Mouse (Mus musculus) limb, embryonic 13.5 days (tissue): ENCODE results near the gene Btbd7. TPM values are rescaled to one million over a fixed set of nuclear protein-coding genes. Genes with fewer than 3 reads are reported as not detected.

Experiments used
- ATAC-seq: fragments of 200-750 bp; cut with Nextera tagmentation; 2 replicates; pipeline ENCODE4 v1.8.0; 2017; ENCODE audit warnings: low read depth, moderate number of reproducible peaks, moderate TSS enrichment; ENCODE audit not compliant: low FRiP score
- H3K27ac ChIP-seq: fragments of 300-500 bp; sonication (generic); 2 replicates; pipeline ENCODE4 v1.5.1; 2015; ENCODE audit warnings: inconsistent platforms, mild to moderate bottlenecking, moderate library complexity
- H3K27me3 ChIP-seq: fragments of 300-500 bp; sonication (generic); 2 replicates; pipeline ENCODE4 v1.6.1; 2015; ENCODE audit warnings: mild to moderate bottlenecking, inconsistent platforms
- H3K36me3 ChIP-seq: fragments of 300-500 bp; sonication (generic); 2 replicates; pipeline ENCODE4 v1.6.1; 2015; ENCODE audit warnings: inconsistent platforms, mild to moderate bottlenecking, moderate library complexity
- H3K4me1 ChIP-seq: fragments of 300-500 bp; sonication (generic); 2 replicates; pipeline ENCODE4 v1.6.1; 2015; ENCODE audit warnings: inconsistent platforms
- H3K4me2 ChIP-seq: fragments of 300-500 bp; sonication (generic); replicated peaks from 2 replicates; pipeline ENCODE4 v1.6.1; 2015; ENCODE audit warnings: inconsistent platforms, mild to moderate bottlenecking, moderate library complexity
- H3K4me3 ChIP-seq: fragments of 300-500 bp; sonication (generic); 2 replicates; pipeline ENCODE4 v1.5.1; 2015; ENCODE audit warnings: moderate library complexity, mild to moderate bottlenecking, inconsistent platforms
- H3K9ac ChIP-seq: fragments of 300-500 bp; sonication (generic); 2 replicates; pipeline ENCODE4 v1.6.1; 2015; ENCODE audit warnings: mild to moderate bottlenecking, inconsistent platforms
- H3K9me3 ChIP-seq: fragments of 300-500 bp; sonication (generic); 2 replicates; pipeline ENCODE4 v1.6.1; 2016; ENCODE audit warnings: inconsistent platforms
- WGBS: fragments of 180-500 bp; shearing (Covaris S2); methylation state at CpG from one replicate; pipeline ENCODE4 v1.1.7; 2015; 5-methylcytosine and 5-hydroxymethylcytosine counted together
- polyA plus RNA-seq: library from polyadenylated mRNA; unstranded; fragments of >200 nt; fragmentation: Nextera tagmentation; extraction: Ambion mirVana; gene quantifications from 2 replicates; pipeline ENCODE4 v1.2.1, GENCODE M21; 2015

The Btbd7 gene
- 20.9 and 21.9 TPM in 2 replicates for polyA plus RNA-seq

GRCm38 (mm10) chr12:102878031-102878823 lies at the start of gene Btbd7:
Gene Btbd7 (minus strand): TSS chr12:102878471.
- peak within 1 kb of the TSS; percentile 94 for H3K9ac ChIP-seq
- peak within 1 kb of the TSS; percentile 82 for H3K4me2 ChIP-seq
- no peaks in the 10 kb centered on the region for H3K36me3 ChIP-seq
- no peaks in the 10 kb centered on the region for H3K27me3 ChIP-seq
- H3K27ac ChIP-seq, result peak within 1 kb of the TSS; percentile 97
- H3K4me3 ChIP-seq, result peak within 1 kb of the TSS; percentile 93
- no peaks in the 10 kb centered on the region for H3K9me3 ChIP-seq
- under 1% methylated on average over 63 of the region's 95 CpGs for WGBS
- ATAC-seq, result peak; percentile 95
- H3K4me1 ChIP-seq, result peaks cover 22% of the 10 kb centered on the region

- Histone ChIP-seq H3K4me1 (peaks cover 7% of the 10 kb centered on the region; the same call in 1 of the 2 replicates), H3K27me3 (peaks cover 17% of the 10 kb centered on the region), H3K27ac (no peak overlapping the region), H3K4me2 (no peak overlapping the region), H3K9me3 (no peaks in the 10 kb centered on the region), H3K9ac (no peak overlapping the region), H3K4me3 (no peak overlapping the region), H3K36me3 (no peaks in the 10 kb centered on the region)
- WGBS, result 16% methylated on average over 2 of the region's 2 CpGs
- ATAC-seq, result no peak
Measured at GRCm38 (mm10) chr12:102916073-102916472, 37.8 kb upstream of the Btbd7 start.

GRCm38 (mm10) chr12:102908191-102908590 lies 29.9 kb upstream of the Btbd7 start:
- no peaks in the 10 kb centered on the region for H3K36me3 ChIP-seq
- H3K4me2 ChIP-seq, result no peak overlapping the region
- H3K9me3 ChIP-seq, result no peaks in the 10 kb centered on the region
- H3K4me1 ChIP-seq, result no peaks in the 10 kb centered on the region
- H3K27ac ChIP-seq, result no peak overlapping the region
- H3K4me3 ChIP-seq, result no peak overlapping the region
- 34% methylated on average over 3 of the region's 3 CpGs for WGBS
- H3K27me3 ChIP-seq, result peaks cover 10% of the 10 kb centered on the region
- ATAC-seq, result no peak
- no peak overlapping the region for H3K9ac ChIP-seq

- no peak within 1 kb of the TSS for H3K4me2 ChIP-seq
- H3K27me3 ChIP-seq, result no peaks in the 10 kb centered on the region
- 90% methylated on average over 17 of the region's 17 CpGs for WGBS
- no peak within 1 kb of the TSS for H3K4me3 ChIP-seq
- H3K27ac ChIP-seq, result no peak within 1 kb of the TSS
- no peak for ATAC-seq
- peaks cover 2% of the 10 kb centered on the region; the same call in 1 of the 2 replicates for H3K9me3 ChIP-seq
- no peaks in the 10 kb centered on the region for H3K36me3 ChIP-seq
- H3K9ac ChIP-seq, result no peak within 1 kb of the TSS
- H3K4me1 ChIP-seq, result no peaks in the 10 kb centered on the region
Measured at GRCm38 (mm10) chr12:102899091-102899490, 20.8 kb upstream of the Btbd7 start, which contains the start of gene Cox8c. Gene Cox8c (plus strand): TSS chr12:102899316.

- Histone ChIP-seq H3K27ac (no peak overlapping the region), H3K4me3 (no peak overlapping the region), H3K4me1 (no peaks in the 10 kb centered on the region), H3K36me3 (no peaks in the 10 kb centered on the region), H3K9ac (no peak overlapping the region), H3K27me3 (peaks cover 10% of the 10 kb centered on the region; the same call in 1 of the 2 replicates), H3K9me3 (no peaks in the 10 kb centered on the region), H3K4me2 (no peak overlapping the region)
- 79% methylated on average over 5 of the region's 5 CpGs for WGBS
- no peak for ATAC-seq
Measured at GRCm38 (mm10) chr12:102888568-102888967, 10.3 kb upstream of the Btbd7 start.

- no peaks in the 10 kb centered on the region for H3K9me3 ChIP-seq
- 69% methylated on average over 10 of the region's 10 CpGs for WGBS
- H3K27ac ChIP-seq, result no peak overlapping the region
- H3K4me2 ChIP-seq, result no peak overlapping the region
- no peaks in the 10 kb centered on the region for H3K36me3 ChIP-seq
- H3K4me3 ChIP-seq, result no peak overlapping the region
- H3K9ac ChIP-seq, result no peak overlapping the region
- ATAC-seq, result no peak
- H3K4me1 ChIP-seq, result no peaks in the 10 kb centered on the region
- peaks cover 10% of the 10 kb centered on the region; the same call in 1 of the 2 replicates for H3K27me3 ChIP-seq
Measured at GRCm38 (mm10) chr12:102887366-102887765, 9.1 kb upstream of the Btbd7 start.

- H3K27ac ChIP-seq, result no peak overlapping the region
- H3K9me3 ChIP-seq, result no peaks in the 10 kb centered on the region
- no peaks in the 10 kb centered on the region for H3K36me3 ChIP-seq
- H3K9ac ChIP-seq, result no peak overlapping the region
- H3K4me3 ChIP-seq, result no peak overlapping the region
- no peaks in the 10 kb centered on the region for H3K4me1 ChIP-seq
- ATAC-seq, result no peak
- 25% methylated on average over 5 of the region's 5 CpGs for WGBS
- H3K4me2 ChIP-seq, result no peak overlapping the region
- peaks cover 10% of the 10 kb centered on the region; the same call in 1 of the 2 replicates for H3K27me3 ChIP-seq
Measured at GRCm38 (mm10) chr12:102885735-102886134, 7.5 kb upstream of the Btbd7 start.

- Histone ChIP-seq H3K27ac (peak overlapping the region; percentile 88), H3K4me2 (peak overlapping the region; percentile 62), H3K4me3 (peak overlapping the region; percentile 93), H3K9me3 (no peaks in the 10 kb centered on the region), H3K9ac (peak overlapping the region; percentile 69), H3K27me3 (no peaks in the 10 kb centered on the region), H3K4me1 (peaks cover 22% of the 10 kb centered on the region), H3K36me3 (no peaks in the 10 kb centered on the region)
- ATAC-seq, result no peak
- WGBS, result 8% methylated on average over 7 of the region's 7 CpGs
Measured at GRCm38 (mm10) chr12:102878901-102879300, 630 bp upstream of the Btbd7 start.

- Histone ChIP-seq H3K4me2 (peak overlapping the region; percentile 82), H3K36me3 (no peaks in the 10 kb centered on the region), H3K4me1 (peaks cover 22% of the 10 kb centered on the region), H3K9me3 (no peaks in the 10 kb centered on the region), H3K4me3 (peak overlapping the region; percentile 93), H3K27me3 (no peaks in the 10 kb centered on the region), H3K9ac (peak overlapping the region; percentile 94), H3K27ac (peak overlapping the region; percentile 97)
- ATAC-seq, result peak; percentile 77
- under 1% methylated on average over 54 of the region's 70 CpGs for WGBS
Measured at GRCm38 (mm10) chr12:102877301-102878030, 805 bp downstream of the Btbd7 start.

- H3K36me3 ChIP-seq, result no peaks in the 10 kb centered on the region
- 85% methylated on average over 1 of the region's 1 CpGs for WGBS
- no peak overlapping the region for H3K4me2 ChIP-seq
- no peak overlapping the region for H3K27ac ChIP-seq
- no peak for ATAC-seq
- H3K4me3 ChIP-seq, result no peak overlapping the region
- H3K9me3 ChIP-seq, result no peaks in the 10 kb centered on the region
- H3K9ac ChIP-seq, result no peak overlapping the region
- H3K27me3 ChIP-seq, result no peaks in the 10 kb centered on the region
- H3K4me1 ChIP-seq, result peaks cover 1% of the 10 kb centered on the region; the same call in 1 of the 2 replicates
Measured at GRCm38 (mm10) chr12:102870527-102870926, 7.7 kb downstream of the Btbd7 start.

- Histone ChIP-seq H3K4me1 (no peaks in the 10 kb centered on the region; the same call in 1 of the 2 replicates), H3K9ac (no peak overlapping the region), H3K27ac (no peak overlapping the region), H3K27me3 (no peaks in the 10 kb centered on the region), H3K9me3 (no peaks in the 10 kb centered on the region), H3K36me3 (no peaks in the 10 kb centered on the region), H3K4me2 (no peak overlapping the region), H3K4me3 (no peak overlapping the region)
- ATAC-seq, result no peak
- WGBS, result 93% methylated on average over 2 of the region's 2 CpGs
Measured at GRCm38 (mm10) chr12:102869802-102870201, 8.5 kb downstream of the Btbd7 start.

- Histone ChIP-seq H3K27me3 (no peaks in the 10 kb centered on the region), H3K9ac (no peak overlapping the region), H3K4me2 (no peak overlapping the region), H3K9me3 (no peaks in the 10 kb centered on the region), H3K36me3 (no peaks in the 10 kb centered on the region), H3K4me3 (no peak overlapping the region), H3K4me1 (peaks cover 8% of the 10 kb centered on the region; the same call in 1 of the 2 replicates), H3K27ac (no peak overlapping the region)
- ATAC-seq, result no peak
Measured at GRCm38 (mm10) chr12:102860806-102861205, 17.5 kb downstream of the Btbd7 start.
